Mouse (Mus musculus): ENCODE results near the gene Zkscan14. TPM values are rescaled to one million over a fixed set of nuclear protein-coding genes. Genes with fewer than 3 reads are reported as not detected.

Gene Zkscan14
- polyA plus RNA-seq (2015; fragmentation: Nextera tagmentation; extraction: Ambion mirVana) = 8.8 and 8.9 TPM in 2 replicates

GRCm38 (mm10) chr5:145201321-145201991, at the start of gene Zkscan14:
Zkscan14 (minus strand) TSS chr5:145201868.

GRCm38 (mm10) chr5:145231367-145231871, 29.8 kb upstream of the Zkscan14 start, which contains the start of gene Zfp655:
Zfp655 (plus strand) TSS chr5:145231715.

GRCm38 (mm10) chr5:145203936-145204691, 2.4 kb upstream of the Zkscan14 start, which contains the start of gene Zkscan5:
Zkscan5 (plus strand) TSS chr5:145204562.

GRCm38 (mm10) chr5:145191962-145192361, 9.7 kb downstream of the Zkscan14 start, which contains the start of gene Atp5j2:
Atp5j2 (minus strand) TSS chr5:145192062.

GRCm38 (mm10) chr5:145166536-145167305, 34.9 kb downstream of the Zkscan14 start, which contains the start of the genes Ptcd1 and Cpsf4:
Ptcd1 (minus strand) TSS chr5:145167108.
Cpsf4 (plus strand) TSS chr5:145167213.

Other genes starting within 250 kb of the Zkscan14 start
- gene Smurf1, start 236.0 kb downstream of the Zkscan14 start, polyA plus RNA-seq (2015; fragmentation: Nextera tagmentation; extraction: Ambion mirVana) = 4.6 and 5.1 TPM in 2 replicates
- not detected in 2 replicates for gene Gm4871, start 169.1 kb downstream of the Zkscan14 start, polyA plus RNA-seq (2015; fragmentation: Nextera tagmentation; extraction: Ambion mirVana)
- gene 1700018F24Rik, start 158.9 kb downstream of the Zkscan14 start, polyA plus RNA-seq (2015; fragmentation: Nextera tagmentation; extraction: Ambion mirVana) = not detected in 2 replicates
- gene Arpc1a, start 118.0 kb downstream of the Zkscan14 start, polyA plus RNA-seq (2015; fragmentation: Nextera tagmentation; extraction: Ambion mirVana) = 79.3 and 80.8 TPM in 2 replicates
- not detected in 2 replicates for gene Kpna7, start 117.8 kb downstream of the Zkscan14 start, polyA plus RNA-seq (2015; fragmentation: Nextera tagmentation; extraction: Ambion mirVana)
- 274 and 374 TPM in 2 replicates for gene Arpc1b, start 87.7 kb downstream of the Zkscan14 start, polyA plus RNA-seq (2015; fragmentation: Nextera tagmentation; extraction: Ambion mirVana)
- gene Pdap1, start 61.6 kb downstream of the Zkscan14 start, polyA plus RNA-seq (2015; fragmentation: Nextera tagmentation; extraction: Ambion mirVana) = 69.3 and 76.8 TPM in 2 replicates
- gene Bud31, start 61.5 kb downstream of the Zkscan14 start, polyA plus RNA-seq (2015; fragmentation: Nextera tagmentation; extraction: Ambion mirVana) = 146 and 156 TPM in 2 replicates
- gene Ptcd1, start 34.8 kb downstream of the Zkscan14 start, polyA plus RNA-seq (2015; fragmentation: Nextera tagmentation; extraction: Ambion mirVana) = 7.5 and 8.8 TPM in 2 replicates
- 33.3 and 37.0 TPM in 2 replicates for gene Cpsf4, start 34.7 kb downstream of the Zkscan14 start, polyA plus RNA-seq (2015; fragmentation: Nextera tagmentation; extraction: Ambion mirVana)
- 350 and 356 TPM in 2 replicates for gene Atp5j2, start 9.8 kb downstream of the Zkscan14 start, polyA plus RNA-seq (2015; fragmentation: Nextera tagmentation; extraction: Ambion mirVana)
- gene Zkscan5, start 2.7 kb upstream of the Zkscan14 start, polyA plus RNA-seq (2015; fragmentation: Nextera tagmentation; extraction: Ambion mirVana) = 3.9 and 4.1 TPM in 2 replicates
- gene Zfp655, start 29.8 kb upstream of the Zkscan14 start, polyA plus RNA-seq (2015; fragmentation: Nextera tagmentation; extraction: Ambion mirVana) = 18.8 and 19.9 TPM in 2 replicates
- 0.30 and 0.46 TPM in 2 replicates for gene Zscan25, start 78.6 kb upstream of the Zkscan14 start, polyA plus RNA-seq (2015; fragmentation: Nextera tagmentation; extraction: Ambion mirVana)
- not detected in 2 replicates for gene Cyp3a57, start 143.4 kb upstream of the Zkscan14 start, polyA plus RNA-seq (2015; fragmentation: Nextera tagmentation; extraction: Ambion mirVana)

Data from spleen, postnatal 0 days (tissue).